Mouse (Mus musculus): ENCODE measurements around the gene Pla2g5.
A peak's percentile ranks its signal among the peaks of the same experiment; 100 is the strongest.
"Not testable (repeated sequence)": the region's sequence is repeated elsewhere in the genome, so short reads cannot be mapped to it uniquely, and the experiment has no call there.

Pla2g5 gene

GRCm38 (mm10) chr4:138857576-138857975, 5.7 kb downstream of the Pla2g5 start:
- DNase-seq (ENCODE audit: low read depth, low spot score): no peak

- DNase-seq (ENCODE audit: low read depth, low spot score): peak; percentile 68
Measured at GRCm38 (mm10) chr4:138856491-138856890, 6.8 kb downstream of the Pla2g5 start.

GRCm38 (mm10) chr4:138855092-138855632, 8.1 kb downstream of the Pla2g5 start:
- DNase-seq (ENCODE audit: low read depth, low spot score): no peak

GRCm38 (mm10) chr4:138852961-138853360, 10.3 kb downstream of the Pla2g5 start:
- no peak for DNase-seq (ENCODE audit: low read depth, low spot score)

DNA sequence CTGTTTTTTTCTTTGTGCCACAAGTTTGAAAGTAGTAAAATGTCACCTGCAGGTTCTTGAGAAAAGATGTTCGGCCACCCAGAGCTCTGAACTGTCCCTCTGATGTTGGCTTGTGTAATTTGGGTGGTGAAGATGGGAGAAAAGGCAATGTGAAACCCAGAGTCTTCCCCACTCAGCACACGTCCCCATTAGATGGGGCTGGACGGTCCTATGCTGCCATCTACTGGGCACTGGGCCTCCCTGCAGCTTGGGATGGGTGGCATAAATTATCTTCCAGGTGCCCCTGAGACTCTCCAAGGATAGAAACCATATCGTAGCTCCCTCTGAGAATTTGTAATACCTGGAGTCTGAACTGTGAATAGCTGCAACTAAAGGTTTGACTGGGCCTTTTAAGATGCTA, 11.8 kb downstream of the Pla2g5 start:
- peak; percentile 45 for DNase-seq (ENCODE audit: low read depth, low spot score)

DNA sequence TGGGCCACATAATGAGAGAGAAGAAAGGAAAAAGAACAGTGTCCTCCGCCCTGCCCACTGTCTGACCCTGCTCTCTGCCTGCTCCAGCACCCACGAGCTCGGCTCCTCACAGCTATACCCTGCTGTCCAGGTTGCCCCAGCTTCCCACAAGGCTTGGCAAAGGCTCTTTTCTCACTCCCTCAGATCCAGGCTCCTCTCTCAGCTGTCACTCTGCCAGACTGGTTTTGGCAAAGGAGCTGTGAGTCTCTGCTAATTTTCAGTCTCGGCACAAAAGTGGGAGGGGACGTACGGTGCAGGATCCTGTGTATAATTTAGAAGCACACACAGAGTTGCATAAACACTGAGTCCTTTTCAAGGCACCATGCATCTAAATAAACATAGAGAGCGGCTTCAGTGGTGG, 21.9 kb downstream of the Pla2g5 start:
- DNase-seq (ENCODE audit: low read depth, low spot score): no peak

GRCm38 (mm10) chr4:138840726-138841125, 22.6 kb downstream of the Pla2g5 start:
- DNase-seq (ENCODE audit: low read depth, low spot score): no peak

DNA sequence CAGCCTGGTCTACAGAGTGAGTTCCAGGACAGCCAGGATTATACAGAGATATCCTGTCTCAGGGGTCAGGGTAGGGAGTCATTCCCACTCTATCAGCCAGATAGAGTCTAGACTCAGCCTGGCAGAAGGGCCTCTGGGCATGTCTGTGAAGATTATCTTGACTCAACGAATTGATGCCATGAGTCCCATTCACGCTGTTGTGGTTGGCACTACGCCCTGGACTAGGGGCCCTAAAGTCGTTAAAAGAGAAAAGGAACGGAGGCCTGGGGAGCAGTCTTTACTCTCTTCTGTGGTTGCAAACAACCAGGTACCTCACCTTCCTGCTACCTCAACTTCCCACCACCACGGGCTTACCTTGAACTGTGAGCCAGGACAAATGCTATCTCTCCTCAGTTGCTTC, 23.5 kb downstream of the Pla2g5 start:
- no peak for DNase-seq (ENCODE audit: low read depth, low spot score)

DNA sequence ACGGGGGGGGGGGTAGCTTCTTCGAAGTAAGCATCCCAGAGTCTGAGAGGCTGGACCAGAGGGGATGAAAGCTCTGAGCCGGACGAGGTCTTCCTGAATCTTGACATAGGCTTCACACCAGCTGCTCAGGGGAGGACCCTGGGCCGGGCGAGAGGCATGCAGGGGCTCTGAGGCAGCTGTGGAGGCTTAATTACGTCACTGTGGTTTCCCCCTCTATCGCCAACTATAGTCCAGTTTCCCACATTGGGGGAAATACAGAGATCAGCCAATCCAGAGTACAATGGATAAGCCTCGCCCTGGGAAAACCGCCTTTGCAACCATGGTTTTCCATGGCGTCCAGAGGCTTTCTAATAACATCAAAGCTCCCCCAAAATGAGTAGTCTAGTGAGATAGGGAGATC, 36.1 kb downstream of the Pla2g5 start:
- DNase-seq (ENCODE audit: low read depth, low spot score): no peak

DNA sequence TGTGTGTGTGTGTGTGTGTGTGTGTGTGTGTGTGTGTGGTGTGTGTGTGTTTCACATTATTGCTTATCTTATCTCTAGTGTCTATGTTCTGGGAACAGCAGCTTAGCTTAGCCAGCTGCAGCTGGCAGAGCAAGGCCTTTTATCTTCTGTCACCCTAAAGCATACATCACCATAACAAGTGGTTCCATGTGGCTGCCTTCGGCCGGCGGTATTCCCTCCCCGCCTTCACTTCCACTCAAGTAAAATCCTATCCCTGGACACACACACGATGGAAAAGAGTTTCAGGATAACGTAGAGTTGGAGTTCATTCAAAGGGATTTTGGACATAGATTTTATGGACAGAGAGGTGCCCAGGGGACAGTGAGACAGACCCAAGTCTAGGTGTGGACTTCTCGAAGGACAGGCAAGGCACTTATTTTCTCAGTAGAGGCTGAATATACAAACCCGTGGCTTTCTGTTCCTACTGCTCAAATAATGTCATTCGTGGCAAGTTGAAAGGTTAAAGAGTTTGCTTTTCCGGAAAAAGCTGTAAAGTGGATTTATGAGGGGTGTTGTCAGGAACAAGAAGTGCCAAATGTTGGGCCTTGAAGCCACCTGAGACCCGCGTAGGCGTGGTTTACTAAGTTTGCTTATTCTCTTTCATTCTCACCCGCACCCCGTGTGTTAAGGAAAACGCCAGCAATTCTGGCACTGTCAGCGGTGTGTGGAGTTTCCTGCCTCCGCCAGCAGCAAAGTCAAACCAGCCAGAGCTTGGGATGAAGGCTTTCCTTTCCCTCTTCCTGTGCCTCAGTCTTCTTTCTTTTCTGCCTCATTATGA, 37.3 kb downstream of the Pla2g5 start:
- no peak for DNase-seq (ENCODE audit: low read depth, low spot score)

GRCm38 (mm10) chr4:138824660-138825059, 38.6 kb downstream of the Pla2g5 start:
- DNase-seq (ENCODE audit: low read depth, low spot score): no peak

DNA sequence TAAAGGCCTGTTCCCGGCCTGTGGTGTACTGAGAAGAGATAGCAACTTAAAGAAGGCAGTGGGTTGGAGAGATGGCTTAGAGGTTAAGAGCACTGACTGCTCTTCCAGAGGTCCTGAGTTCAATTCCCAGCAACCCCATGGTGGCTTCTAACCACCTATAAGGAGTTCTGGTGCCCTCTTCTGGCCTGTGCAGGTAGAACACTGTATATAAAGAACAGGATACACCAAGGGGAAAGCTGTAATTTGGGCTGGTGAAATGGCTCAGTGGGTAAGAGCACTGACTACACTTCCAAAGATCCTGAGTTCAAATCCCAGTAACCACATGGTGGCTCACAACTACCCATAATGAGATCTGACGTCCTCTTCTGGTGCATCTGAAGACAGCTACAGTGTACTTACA, 39.1 kb downstream of the Pla2g5 start:
- not testable (repeated sequence) for DNase-seq (ENCODE audit: low read depth, low spot score)

- no peak for DNase-seq (ENCODE audit: low read depth, low spot score)
Measured at GRCm38 (mm10) chr4:138821036-138821435, 42.2 kb downstream of the Pla2g5 start.

- no peak for DNase-seq (ENCODE audit: low read depth, low spot score)
Measured at GRCm38 (mm10) chr4:138819101-138819500, 44.2 kb downstream of the Pla2g5 start.

- no peak for DNase-seq (ENCODE audit: low read depth, low spot score)
Measured at GRCm38 (mm10) chr4:138817736-138818135, 45.5 kb downstream of the Pla2g5 start.

DNA sequence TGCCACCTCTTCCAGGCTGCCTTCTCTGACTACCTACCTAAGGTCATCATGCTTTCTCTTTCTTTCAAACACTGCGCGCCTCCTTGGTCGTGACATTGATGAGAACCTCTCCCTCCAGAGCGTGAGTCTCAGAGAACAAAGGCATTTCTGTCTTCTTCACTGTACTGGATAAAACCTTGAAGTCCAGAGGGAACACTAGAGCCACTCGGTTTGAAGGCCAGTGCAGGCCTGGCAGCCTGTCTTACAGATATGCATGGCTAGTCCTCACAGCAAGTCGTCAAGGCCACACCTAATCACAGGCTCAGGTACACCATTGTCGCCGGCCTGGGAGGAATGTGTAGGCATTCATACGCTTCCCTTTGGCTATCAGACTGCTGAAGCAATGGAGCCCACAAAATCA, 47.1 kb downstream of the Pla2g5 start:
- no peak for DNase-seq (ENCODE audit: low read depth, low spot score)

GRCm38 (mm10) chr4:138806920-138807541, 56.3 kb downstream of the Pla2g5 start:
- no peak for DNase-seq (ENCODE audit: low read depth, low spot score)

DNA sequence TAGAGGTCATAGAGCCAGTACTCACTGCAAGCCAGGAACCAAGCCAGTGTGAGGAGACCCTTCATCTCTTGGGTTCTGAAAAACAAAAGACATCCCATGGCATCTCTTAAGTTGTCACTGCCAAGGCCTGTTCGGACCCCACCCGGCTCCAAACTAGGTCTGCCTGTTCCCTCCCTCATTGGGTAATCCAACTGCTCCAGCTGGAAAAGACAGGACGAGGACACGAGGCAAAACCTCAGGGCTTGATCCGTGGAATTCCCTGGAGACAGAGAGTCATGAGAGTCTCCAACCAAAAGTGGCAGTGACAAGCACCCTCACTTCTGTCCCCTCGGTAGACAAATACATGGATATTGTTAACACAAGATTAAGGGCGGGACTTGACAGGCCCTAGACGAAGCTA, 57.1 kb downstream of the Pla2g5 start:
- DNase-seq (ENCODE audit: low read depth, low spot score): no peak

DNA sequence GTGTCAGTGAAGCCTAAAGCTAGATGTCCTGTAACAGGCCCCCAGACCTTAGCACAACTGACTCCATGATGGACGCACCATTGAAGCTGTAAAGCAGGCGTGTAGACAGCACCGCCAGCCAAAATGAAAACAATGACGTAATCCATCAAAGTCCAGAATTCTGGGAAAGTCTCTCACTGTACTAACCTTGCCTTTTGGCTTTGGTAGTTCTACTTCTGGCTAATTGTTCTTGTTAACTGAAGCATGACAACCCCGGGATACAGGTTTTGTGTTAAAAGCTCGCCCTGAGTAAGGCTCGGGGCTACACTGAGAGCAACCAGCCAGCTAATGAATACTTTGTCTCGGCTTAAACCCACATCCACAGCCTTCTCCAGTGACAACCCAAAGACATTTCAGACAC, 58.0 kb downstream of the Pla2g5 start:
- no peak for DNase-seq (ENCODE audit: low read depth, low spot score)

GRCm38 (mm10) chr4:138802917-138803316, 60.4 kb downstream of the Pla2g5 start:
- DNase-seq (ENCODE audit: low read depth, low spot score): no peak

GRCm38 (mm10) chr4:138801631-138802030, 61.7 kb downstream of the Pla2g5 start:
- DNase-seq (ENCODE audit: low read depth, low spot score): no peak

DNA sequence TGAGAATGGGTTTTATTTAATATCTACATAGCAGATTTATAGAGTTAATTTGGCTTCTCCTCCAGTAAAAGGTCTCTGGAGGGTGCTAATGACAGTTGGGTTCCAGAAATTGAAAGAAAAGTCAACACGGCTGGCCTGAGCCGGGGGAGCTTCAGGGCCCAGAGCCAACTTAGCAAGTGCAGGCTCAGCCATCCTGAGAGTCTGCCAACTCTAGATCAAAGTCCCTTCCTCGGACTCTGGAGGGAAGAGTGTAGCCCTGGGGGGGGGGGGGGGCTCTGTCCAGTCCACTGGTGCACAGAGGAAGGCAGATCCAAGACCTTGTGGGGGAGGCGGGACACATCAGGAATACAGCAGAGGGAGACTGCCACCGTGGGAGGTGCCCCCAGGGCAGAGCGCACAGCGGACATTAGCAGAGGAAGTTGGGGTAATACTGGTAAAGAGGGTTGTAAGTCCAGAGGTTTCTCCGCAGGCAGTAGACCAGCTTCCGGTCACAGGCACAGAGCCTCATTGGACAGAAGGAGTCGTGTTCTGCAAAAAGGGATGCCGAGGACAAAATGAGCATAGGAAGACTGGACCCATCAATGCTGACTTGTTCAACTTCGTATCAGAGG, 63.0 kb downstream of the Pla2g5 start:
- no peak for DNase-seq (ENCODE audit: low read depth, low spot score)

DNA sequence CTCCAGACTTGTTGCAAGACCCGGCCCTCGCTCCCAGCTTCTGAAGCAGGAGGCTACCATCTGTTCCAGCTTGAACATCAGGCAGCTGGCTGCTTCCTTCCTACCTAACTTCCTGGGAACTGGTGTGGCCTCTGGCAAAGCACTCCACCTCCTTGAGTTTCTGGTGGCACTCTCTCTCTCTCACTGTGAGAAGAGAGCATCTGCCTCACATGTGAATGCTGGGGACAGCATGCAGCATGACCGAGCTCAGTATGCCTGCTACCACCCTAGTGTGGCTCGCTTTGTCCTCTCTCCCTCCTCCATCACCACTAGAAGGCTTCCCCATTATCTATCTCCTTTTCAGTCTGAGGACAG, 66.1 kb downstream of the Pla2g5 start:
- DNase-seq (ENCODE audit: low read depth, low spot score): no peak

Measured in CD4-positive helper T cell, adult 2 months (primary cell).